Mouse (Mus musculus) heart, embryonic 14.5 days (tissue): ENCODE data around the gene C8a. TPM values are rescaled to one million over a fixed set of nuclear protein-coding genes. Genes with fewer than 3 reads are reported as not detected.

ENCODE experiments used
- ATAC-seq: fragments of 200-750 bp; cut with Nextera tagmentation; 2 replicates; pipeline ENCODE4 v1.8.0; 2017; ENCODE audit warnings: low read depth, moderate TSS enrichment; ENCODE audit not compliant: insufficient number of reproducible peaks, insufficient read depth, low FRiP score
- H3K27ac ChIP-seq, 2 experiments: fragments of 200-500 bp in 1 of 2; fragments of 300-500 bp in 1 of 2; sonication (generic) in 1 of 2; replicated peaks in 1 of 2; 2 replicates each; pipeline ENCODE4 v1.5.1; 2012 to 2014; ENCODE audit warnings: low read depth in 2 of 2, low read length in 2 of 2, control low read depth in 1 of 2, mild to moderate bottlenecking in 1 of 2, mixed read lengths in 1 of 2; ENCODE audit not compliant: control insufficient read depth in 1 of 2, insufficient read depth in 1 of 2
- H3K27me3 ChIP-seq: fragments of 300-500 bp; sonication (generic); 2 replicates; pipeline ENCODE4 v1.6.1; 2014; ENCODE audit warnings: mild to moderate bottlenecking, low read length, control low read depth; ENCODE audit not compliant: control insufficient read depth, insufficient read depth
- H3K36me3 ChIP-seq: fragments of 300-500 bp; sonication (generic); 2 replicates; pipeline ENCODE4 v1.6.1; 2014; ENCODE audit warnings: mild to moderate bottlenecking, control low read depth, low read length, mixed read lengths; ENCODE audit not compliant: control insufficient read depth, insufficient read depth
- H3K4me1 ChIP-seq, 2 experiments: fragments of 200-500 bp in 1 of 2; fragments of 300-500 bp in 1 of 2; sonication (generic) in 1 of 2; 2 replicates each; pipeline ENCODE4 v1.6.1; 2012 to 2014; ENCODE audit warnings: low read length in 2 of 2, control low read depth in 1 of 2, mixed read lengths in 1 of 2; ENCODE audit not compliant: control insufficient read depth in 2 of 2, insufficient read depth in 2 of 2
- H3K4me2 ChIP-seq: fragments of 300-500 bp; sonication (generic); 2 replicates; pipeline ENCODE4 v1.6.1; 2014; ENCODE audit warnings: mild to moderate bottlenecking, low read length
- H3K4me3 ChIP-seq, 2 experiments: fragments of 200-500 bp in 1 of 2; fragments of 300-500 bp in 1 of 2; sonication (generic) in 1 of 2; 2 replicates each; pipeline ENCODE4 v1.5.1; 2012 to 2014; ENCODE audit warnings: low read length in 2 of 2, mild to moderate bottlenecking in 2 of 2, control low read depth in 1 of 2, low read depth in 1 of 2, moderate library complexity in 1 of 2; ENCODE audit not compliant: control insufficient read depth in 1 of 2, insufficient read depth in 1 of 2
- H3K9ac ChIP-seq: fragments of 300-500 bp; sonication (generic); 2 replicates; pipeline ENCODE4 v1.6.1; 2014; ENCODE audit warnings: mild to moderate bottlenecking, low read length
- H3K9me3 ChIP-seq: fragments of 300-500 bp; sonication (generic); 2 replicates; pipeline ENCODE4 v1.6.1; 2016; ENCODE audit warnings: low read length, control low read depth; ENCODE audit not compliant: control insufficient read depth
- WGBS: fragments of 180-500 bp; shearing (Covaris S2); extraction: QIAGEN DNeasy Blood & Tissue Kit; methylation state at CpG from one replicate; pipeline ENCODE4 v1.1.7; 2014; 5-methylcytosine and 5-hydroxymethylcytosine counted together
- polyA plus RNA-seq: library from polyadenylated mRNA; unstranded; fragments of >200 nt; fragmentation: Nextera tagmentation; extraction: Ambion mirVana; gene quantifications from 2 replicates; pipeline ENCODE4 v1.2.1, GENCODE M21; 2014

Gene C8a
- polyA plus RNA-seq, 1 experiment from 2014 or later: not detected

DNA sequence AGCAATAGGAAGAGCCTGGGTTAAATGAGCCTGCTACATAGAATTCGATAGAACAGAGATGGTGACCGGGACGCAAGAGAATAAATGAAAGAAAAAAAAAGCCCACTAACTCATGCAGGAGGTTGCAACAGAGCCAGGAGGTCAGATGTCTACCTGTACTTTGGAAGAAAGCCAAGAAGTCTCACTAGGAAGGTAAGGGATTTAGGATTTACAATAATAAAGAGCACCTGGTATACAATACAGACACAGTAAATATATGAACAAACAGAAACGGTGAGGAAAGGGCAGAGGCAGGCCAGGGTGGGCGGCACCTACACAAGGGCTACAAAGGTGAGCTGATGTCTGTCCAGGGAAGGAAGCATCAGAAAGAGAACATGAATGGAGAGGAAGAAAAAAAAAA is 34.0 kb downstream of the C8a start:
- Histone ChIP-seq H3K4me1 (no peaks in the 10 kb centered on the region), H3K27me3 (no peaks in the 10 kb centered on the region), H3K4me3 (no peak overlapping the region), H3K36me3 (no peaks in the 10 kb centered on the region), H3K9ac (no peak overlapping the region), H3K9me3 (no peaks in the 10 kb centered on the region), H3K27ac (no peak overlapping the region), H3K4me2 (no peak overlapping the region)
- no peak for ATAC-seq
- WGBS: 87% methylated on average over 5 of the region's 5 CpGs

DNA sequence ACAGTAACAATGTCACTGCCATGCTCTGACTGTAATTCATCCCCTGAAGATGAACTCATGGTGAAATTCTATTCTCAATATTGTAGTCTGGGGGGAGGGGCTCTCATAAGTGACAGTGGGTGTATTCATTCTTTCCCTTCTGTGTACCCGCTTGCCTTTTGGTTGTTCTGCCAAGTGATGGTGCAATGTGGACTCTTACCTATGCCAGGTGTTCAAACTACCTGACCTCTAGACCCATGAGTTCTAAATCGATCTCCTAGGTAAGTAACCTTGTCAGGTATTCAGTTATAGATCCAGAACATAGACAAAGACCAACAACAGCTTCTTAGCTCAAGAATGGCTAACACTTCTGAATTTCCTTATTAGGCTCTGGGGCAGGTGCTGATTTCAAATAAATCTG is 37.9 kb downstream of the C8a start:
- Histone ChIP-seq H3K9me3 (no peaks in the 10 kb centered on the region), H3K9ac (no peak overlapping the region), H3K4me1 (no peaks in the 10 kb centered on the region), H3K27me3 (no peaks in the 10 kb centered on the region), H3K4me2 (no peak overlapping the region), H3K27ac (no peak overlapping the region), H3K4me3 (no peak overlapping the region), H3K36me3 (no peaks in the 10 kb centered on the region)
- WGBS: 64% methylated on average over 2 of the region's 2 CpGs
- ATAC-seq: no peak

DNA sequence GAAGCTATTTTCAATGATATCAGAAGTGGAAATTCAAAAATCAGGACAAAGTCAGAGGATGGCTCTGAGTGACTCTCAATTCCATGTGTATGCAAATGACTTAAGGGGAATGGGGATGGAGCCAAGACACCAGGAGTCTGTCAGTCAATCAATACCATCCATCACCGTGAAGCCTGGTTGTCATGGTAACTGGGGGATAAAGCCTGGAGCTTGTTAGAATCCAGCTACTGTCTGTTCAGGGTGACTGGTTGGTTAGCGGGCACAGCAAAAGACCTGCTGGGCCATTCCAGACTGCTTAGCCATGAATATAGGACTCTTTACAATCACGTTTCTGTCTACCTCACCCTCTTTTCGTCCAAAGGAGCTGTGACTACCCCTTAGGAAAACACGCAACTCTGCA is 41.1 kb downstream of the C8a start:
- 58% methylated on average over 5 of the region's 5 CpGs for WGBS
- Histone ChIP-seq H3K27ac (no peak overlapping the region), H3K27me3 (no peaks in the 10 kb centered on the region), H3K9me3 (no peaks in the 10 kb centered on the region), H3K4me1 (no peaks in the 10 kb centered on the region), H3K4me2 (no peak overlapping the region), H3K9ac (no peak overlapping the region), H3K36me3 (no peaks in the 10 kb centered on the region), H3K4me3 (no peak overlapping the region)
- no peak for ATAC-seq

- no peaks in the 10 kb centered on the region for H3K9me3 ChIP-seq
- 54% methylated on average over 5 of the region's 5 CpGs for WGBS
- no peaks in the 10 kb centered on the region for H3K4me1 ChIP-seq
- no peak overlapping the region for H3K27ac ChIP-seq
- H3K27me3 ChIP-seq: no peaks in the 10 kb centered on the region
- H3K9ac ChIP-seq: no peak overlapping the region
- no peak overlapping the region for H3K4me2 ChIP-seq
- no peak for ATAC-seq
- no peak overlapping the region for H3K4me3 ChIP-seq
- no peaks in the 10 kb centered on the region for H3K36me3 ChIP-seq
Measured at GRCm38 (mm10) chr4:104828939-104829338, 47.3 kb downstream of the C8a start.

DNA sequence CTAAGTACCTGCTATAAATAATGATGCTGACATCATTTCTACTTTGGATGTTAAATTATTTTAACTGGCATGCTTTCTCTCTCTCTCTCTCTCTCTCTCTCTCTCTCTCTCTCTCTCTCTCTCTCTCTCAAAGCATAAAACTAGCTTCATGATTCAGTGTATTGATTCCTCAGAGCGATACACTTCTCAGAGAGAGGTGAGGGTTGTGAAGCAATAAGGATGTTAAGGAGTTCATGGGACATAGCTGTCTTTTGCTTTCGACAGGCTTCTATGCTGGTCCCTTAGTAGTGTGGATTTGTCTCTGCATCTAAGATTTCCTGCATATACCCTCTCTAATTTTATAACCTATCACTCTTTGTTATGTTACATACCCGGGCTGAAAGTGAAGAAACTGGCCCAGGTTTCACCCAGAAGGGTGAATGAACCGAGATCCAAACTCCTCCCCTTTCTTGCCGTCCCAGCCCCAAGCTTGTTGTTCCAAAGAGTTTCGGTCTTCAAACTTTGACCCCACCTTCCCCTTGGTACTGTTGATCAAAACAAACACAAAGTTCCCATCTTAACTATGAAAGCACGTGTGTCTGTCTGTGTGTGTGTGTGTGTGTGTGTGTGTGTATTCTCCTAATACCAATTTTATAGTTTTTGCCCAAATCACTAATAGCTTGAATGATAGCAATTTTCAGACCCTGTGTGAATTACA is 51.7 kb downstream of the C8a start:
- Histone ChIP-seq H3K36me3 (no peaks in the 10 kb centered on the region), H3K4me3 (no peak overlapping the region), H3K4me1 (no peaks in the 10 kb centered on the region), H3K9ac (no peak overlapping the region), H3K27me3 (no peaks in the 10 kb centered on the region), H3K9me3 (no peaks in the 10 kb centered on the region), H3K4me2 (no peak overlapping the region), H3K27ac (no peak overlapping the region)
- no peak for ATAC-seq
- WGBS: 74% methylated on average over 7 of the region's 7 CpGs

DNA sequence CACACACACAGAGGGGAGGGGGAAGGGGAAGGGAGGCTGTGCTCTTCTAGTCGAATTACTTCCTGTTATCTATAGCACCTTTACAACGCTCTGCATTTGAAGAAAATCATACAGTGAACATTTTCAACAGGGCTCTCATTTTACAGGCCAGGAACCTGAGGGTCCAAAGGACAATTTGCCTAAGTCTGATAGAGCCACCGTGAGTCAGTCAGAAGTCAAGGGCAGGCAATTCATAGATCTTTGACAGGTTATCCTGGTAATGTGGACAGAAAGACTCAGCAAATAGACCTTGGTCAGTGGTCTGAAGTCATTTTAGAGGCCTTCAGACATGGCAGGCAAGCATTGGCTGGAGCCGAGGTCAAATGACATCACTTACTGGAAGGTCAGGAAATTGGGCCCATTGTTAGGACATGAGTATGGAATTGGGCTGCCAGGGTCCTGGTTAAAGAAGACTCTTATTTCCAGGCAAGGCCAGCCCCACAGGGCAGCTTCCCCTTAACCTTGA is 52.5 kb downstream of the C8a start:
- no peak for ATAC-seq
- Histone ChIP-seq H3K27me3 (no peaks in the 10 kb centered on the region), H3K27ac (no peak overlapping the region), H3K4me1 (no peaks in the 10 kb centered on the region), H3K36me3 (no peaks in the 10 kb centered on the region), H3K9ac (no peak overlapping the region), H3K4me2 (no peak overlapping the region), H3K9me3 (no peaks in the 10 kb centered on the region), H3K4me3 (no peak overlapping the region)
- 70% methylated on average over 4 of the region's 4 CpGs for WGBS

GRCm38 (mm10) chr4:104819891-104820290 is 56.3 kb downstream of the C8a start:
- no peak overlapping the region for H3K4me3 ChIP-seq
- no peaks in the 10 kb centered on the region for H3K36me3 ChIP-seq
- no peak overlapping the region for H3K4me2 ChIP-seq
- WGBS: 33% methylated on average over 4 of the region's 4 CpGs
- no peak for ATAC-seq
- H3K9me3 ChIP-seq: no peaks in the 10 kb centered on the region
- H3K9ac ChIP-seq: no peak overlapping the region
- no peaks in the 10 kb centered on the region for H3K4me1 ChIP-seq
- no peak overlapping the region for H3K27ac ChIP-seq
- no peaks in the 10 kb centered on the region for H3K27me3 ChIP-seq

GRCm38 (mm10) chr4:104818986-104819385 is 57.2 kb downstream of the C8a start:
- Histone ChIP-seq H3K36me3 (no peaks in the 10 kb centered on the region), H3K27ac (no peak overlapping the region), H3K9me3 (no peaks in the 10 kb centered on the region), H3K9ac (no peak overlapping the region), H3K4me3 (no peak overlapping the region), H3K4me2 (no peak overlapping the region), H3K27me3 (no peaks in the 10 kb centered on the region), H3K4me1 (no peaks in the 10 kb centered on the region)
- no peak for ATAC-seq
- 54% methylated on average over 4 of the region's 4 CpGs for WGBS
